Mouse (Mus musculus) E14TG2a.4 (cell line): ENCODE data around the gene Cenpu.

Source experiments
- H3K27me3 ChIP-seq: 2 replicates; pipeline ENCODE4 v1.6.1; 2014; ENCODE audit warnings: low read length, control low read depth; ENCODE audit not compliant: insufficient read depth
- H3K36me3 ChIP-seq: 2 replicates; pipeline ENCODE4 v1.6.1; 2014; ENCODE audit warnings: low read length, control low read depth; ENCODE audit not compliant: insufficient read depth
- H3K4me1 ChIP-seq: replicated peaks from 2 replicates; pipeline ENCODE4 v1.6.1; 2014; ENCODE audit warnings: low read depth, low read length, control low read depth
- H3K4me3 ChIP-seq: replicated peaks from 2 replicates; pipeline ENCODE4 v1.5.1; 2014; ENCODE audit warnings: mild to moderate bottlenecking, low read length
- H3K9me3 ChIP-seq: 2 replicates; pipeline ENCODE4 v1.6.1; 2014; ENCODE audit warnings: low read length, control low read depth
- CTCF ChIP-seq: conservative IDR thresholded peaks from 2 replicates; pipeline ENCODE4 v1.5.1; 2014; ENCODE audit warnings: low read length
- NANOG ChIP-seq: IDR thresholded peaks from 2 replicates; pipeline ENCODE4 v1.6.1; 2014; ENCODE audit warnings: borderline replicate concordance, low read length, mixed read lengths
- POU5F1 ChIP-seq: IDR thresholded peaks from 2 replicates; pipeline ENCODE4 v1.6.1; 2014; ENCODE audit warnings: low read length, borderline replicate concordance

Cenpu gene

GRCm38 (mm10) chr8:46512538-46512937 is 39.3 kb upstream of the Cenpu start:
- Histone ChIP-seq H3K36me3 (peaks cover 12% of the 10 kb centered on the region), H3K4me1 (no peaks in the 10 kb centered on the region), H3K27me3 (no peaks in the 10 kb centered on the region), H3K9me3 (no peaks in the 10 kb centered on the region), H3K4me3 (no peak overlapping the region)
- TF ChIP-seq NANOG (no peak), CTCF (no peak), POU5F1 (no peak)

- no peaks in the 10 kb centered on the region for H3K27me3 ChIP-seq
- no peak overlapping the region for H3K4me3 ChIP-seq
- H3K4me1 ChIP-seq = no peaks in the 10 kb centered on the region
- TF ChIP-seq NANOG = no peak
- no peak for TF ChIP-seq CTCF
- TF ChIP-seq POU5F1 = no peak
- no peaks in the 10 kb centered on the region for H3K9me3 ChIP-seq
- H3K36me3 ChIP-seq = peaks cover 12% of the 10 kb centered on the region
These were observed 37.8 kb upstream of the Cenpu start for GRCm38 (mm10) chr8:46514027-46514426.

GRCm38 (mm10) chr8:46520667-46521066 is 31.2 kb upstream of the Cenpu start:
- no peak overlapping the region for H3K4me3 ChIP-seq
- H3K36me3 ChIP-seq = peaks cover 14% of the 10 kb centered on the region; the same call in 1 of the 2 replicates
- H3K4me1 ChIP-seq = peaks cover 20% of the 10 kb centered on the region

DNA sequence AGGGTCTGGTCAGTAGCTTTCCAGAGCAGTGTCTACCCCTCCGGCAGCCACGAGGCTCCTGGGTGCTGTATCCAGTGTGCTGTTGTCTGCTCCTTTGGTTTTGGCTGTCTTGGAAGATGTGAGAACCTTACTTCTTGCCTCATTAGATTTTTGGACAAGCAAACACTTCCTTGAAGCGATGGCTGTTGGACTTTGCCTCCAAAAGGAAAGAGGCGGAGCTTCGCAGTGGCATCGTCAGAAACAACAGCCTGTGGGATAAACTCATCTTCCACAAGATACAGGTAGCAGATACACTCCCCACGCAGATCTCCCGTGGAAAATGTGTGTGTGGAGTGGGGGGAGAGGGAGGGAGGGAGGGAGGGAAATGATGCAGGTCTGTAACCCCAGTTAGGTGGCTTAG is 25.7 kb upstream of the Cenpu start:
- Histone ChIP-seq H3K4me3 (peak overlapping the region; percentile 56), H3K4me1 (peaks cover 28% of the 10 kb centered on the region), H3K27me3 (no peaks in the 10 kb centered on the region), H3K9me3 (no peaks in the 10 kb centered on the region), H3K36me3 (peaks cover 26% of the 10 kb centered on the region)
- TF ChIP-seq CTCF (no peak), NANOG (no peak), POU5F1 (no peak)

More at GRCm38 (mm10) chr8:46520667-46521066, 31.2 kb upstream of the Cenpu start:
- no peak for TF ChIP-seq CTCF
- TF ChIP-seq POU5F1 = no peak
- no peak for TF ChIP-seq NANOG
- Histone ChIP-seq H3K27me3 (no peaks in the 10 kb centered on the region), H3K9me3 (no peaks in the 10 kb centered on the region)

- peaks cover 28% of the 10 kb centered on the region for H3K4me1 ChIP-seq
- H3K4me3 ChIP-seq = no peak overlapping the region
- TF ChIP-seq POU5F1 (no peak), NANOG (no peak), CTCF (no peak)
- H3K27me3 ChIP-seq = no peaks in the 10 kb centered on the region
- H3K36me3 ChIP-seq = peaks cover 30% of the 10 kb centered on the region
- H3K9me3 ChIP-seq = no peaks in the 10 kb centered on the region
These were observed 25.0 kb upstream of the Cenpu start for GRCm38 (mm10) chr8:46526821-46527220.

DNA sequence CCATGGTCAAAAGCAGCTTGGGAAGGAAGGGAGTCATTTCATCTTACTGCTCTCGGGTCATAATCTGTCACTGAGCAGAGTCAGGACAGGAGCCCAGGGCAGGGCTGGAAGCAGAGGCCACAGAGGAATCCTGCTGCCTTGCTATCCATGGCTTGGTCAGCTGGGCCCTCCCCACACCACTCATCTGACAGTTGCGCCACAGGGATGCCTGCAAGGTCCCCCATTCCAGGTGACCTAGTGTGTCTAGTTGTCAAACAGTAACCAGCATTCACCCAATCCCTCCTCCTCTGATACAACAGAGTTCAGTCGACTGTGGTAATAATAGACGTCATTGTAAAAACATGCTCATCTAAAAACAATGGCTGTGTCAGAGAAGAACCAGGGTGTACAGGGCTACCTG is 22.3 kb upstream of the Cenpu start:
- H3K36me3 ChIP-seq = peaks cover 48% of the 10 kb centered on the region
- H3K4me3 ChIP-seq = no peak overlapping the region
- H3K4me1 ChIP-seq = peaks cover 17% of the 10 kb centered on the region
- TF ChIP-seq NANOG (no peak), CTCF (no peak), POU5F1 (no peak)
- H3K27me3 ChIP-seq = no peaks in the 10 kb centered on the region
- H3K9me3 ChIP-seq = no peaks in the 10 kb centered on the region

DNA sequence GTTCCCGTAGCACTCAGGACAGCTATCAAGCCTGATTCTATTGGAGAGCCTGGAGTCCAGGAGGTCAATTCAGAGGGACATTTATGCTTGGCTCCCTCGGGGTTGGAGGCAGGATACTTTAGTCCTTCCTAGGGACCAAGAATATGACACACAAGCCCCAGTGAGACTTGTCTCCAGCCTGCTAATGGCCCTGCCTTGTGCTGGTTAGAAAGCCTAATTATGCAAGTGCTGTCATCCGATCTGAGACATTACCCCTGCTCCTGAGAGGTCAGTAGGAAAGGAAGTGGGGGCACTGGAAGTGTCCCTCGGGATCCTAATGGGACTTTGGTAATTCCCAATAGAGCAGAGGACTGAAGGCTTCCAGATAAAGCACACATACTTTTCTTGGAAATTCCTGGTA is 21.3 kb upstream of the Cenpu start:
- Histone ChIP-seq H3K4me1 (peaks cover 9% of the 10 kb centered on the region), H3K36me3 (peaks cover 56% of the 10 kb centered on the region), H3K4me3 (no peak overlapping the region), H3K27me3 (no peaks in the 10 kb centered on the region), H3K9me3 (no peaks in the 10 kb centered on the region)
- TF ChIP-seq NANOG (no peak), POU5F1 (no peak), CTCF (no peak)

DNA sequence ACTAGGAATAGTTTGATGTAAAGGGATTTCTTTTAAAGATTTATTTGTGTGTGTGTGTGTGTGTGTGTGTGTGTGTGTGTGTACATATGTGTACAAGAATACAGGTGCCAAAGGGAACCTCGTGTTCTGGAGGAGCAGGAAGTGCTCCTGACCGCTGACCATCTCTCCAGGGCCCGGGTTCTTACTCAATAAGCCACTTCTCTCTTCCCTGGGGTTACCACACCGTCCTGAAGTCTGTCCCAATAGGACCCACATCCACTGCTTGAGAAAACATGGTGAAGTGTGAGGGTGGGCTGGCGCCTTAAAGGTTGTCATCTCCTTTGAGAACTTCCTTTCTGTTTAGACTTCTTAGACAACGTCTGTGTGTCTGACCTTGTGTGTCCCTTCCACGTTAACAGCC is 17.9 kb upstream of the Cenpu start:
- Histone ChIP-seq H3K36me3 (peaks cover 54% of the 10 kb centered on the region), H3K27me3 (no peaks in the 10 kb centered on the region), H3K9me3 (no peaks in the 10 kb centered on the region), H3K4me1 (no peaks in the 10 kb centered on the region), H3K4me3 (no peak overlapping the region)
- no peak for TF ChIP-seq CTCF

DNA sequence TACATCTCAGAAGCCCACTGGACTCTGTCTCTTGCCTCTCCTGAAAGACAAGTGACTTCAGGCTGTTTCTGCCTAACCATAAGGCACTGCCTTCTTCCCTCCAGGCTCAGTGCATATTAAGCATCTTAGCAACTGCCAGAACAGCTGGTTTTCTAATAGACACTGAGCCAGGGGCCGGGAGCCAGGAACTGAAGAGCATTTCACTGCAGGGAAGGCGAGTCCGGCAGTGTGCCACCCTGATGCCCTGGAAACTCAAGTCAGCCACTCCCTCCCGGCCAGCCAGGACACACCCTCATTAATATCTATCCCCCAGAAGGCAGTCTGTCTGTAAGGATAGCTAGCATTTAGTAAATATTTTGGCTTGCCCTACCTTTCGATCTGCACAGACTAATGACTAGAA is 12.1 kb upstream of the Cenpu start:
- H3K4me3 ChIP-seq = no peak overlapping the region
- H3K4me1 ChIP-seq = peaks cover 17% of the 10 kb centered on the region
- no peak for TF ChIP-seq NANOG
- no peak for TF ChIP-seq CTCF
- no peaks in the 10 kb centered on the region for H3K27me3 ChIP-seq
- no peaks in the 10 kb centered on the region for H3K9me3 ChIP-seq
- peaks cover 10% of the 10 kb centered on the region for H3K36me3 ChIP-seq
